Mouse (Mus musculus): ENCODE results near the gene Uba1. TPM values are rescaled to one million over a fixed set of nuclear protein-coding genes. Genes with fewer than 3 reads are reported as not detected.
"Not testable (repeated sequence)": the region's sequence is repeated elsewhere in the genome, so short reads cannot be mapped to it uniquely, and the experiment has no call there.

Uba1 gene
- polyA plus RNA-seq, 1 experiment from 2014 or later = 332 TPM

DNA sequence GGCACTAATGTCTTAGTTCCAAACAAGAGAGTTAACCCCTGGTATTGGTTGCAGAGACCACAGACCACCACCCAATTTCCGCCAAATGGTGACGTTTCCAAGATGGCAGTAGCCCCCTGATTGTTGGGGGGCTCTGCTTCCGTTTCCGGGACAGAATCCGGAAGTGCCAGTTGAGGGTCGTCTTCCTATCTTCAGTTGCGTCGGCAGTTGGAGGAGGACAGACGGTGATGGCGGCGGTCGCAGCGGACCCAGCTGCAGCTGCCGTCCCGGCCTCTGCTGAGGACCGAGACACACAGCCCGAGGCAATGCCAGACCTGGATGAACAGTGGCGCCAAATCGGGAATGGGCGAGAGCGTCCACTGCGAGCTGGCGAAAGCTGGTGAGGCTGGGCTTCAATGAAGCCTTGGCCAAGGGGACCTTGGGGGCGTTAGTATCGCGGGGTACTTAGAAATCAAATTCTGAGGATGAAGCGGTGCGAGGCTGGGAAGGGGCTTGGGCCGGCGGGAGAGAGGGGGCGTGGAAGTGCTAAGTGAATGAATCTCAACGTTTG lies 45.7 kb downstream of the Uba1 start, which contains the start of gene Usp11:
Gene Usp11 (plus strand): TSS at position 166 of the 550 bp plus-strand sequence.
- WGBS = 20% methylated on average over 32 of the region's 32 CpGs
- H3K9me3 ChIP-seq (ENCODE audit: control insufficient read depth, low read length) = no peaks in the 10 kb centered on the region
- H3K9ac ChIP-seq = peak within 1 kb of the TSS; percentile 74
- peak within 1 kb of the TSS; percentile 89 for H3K27ac ChIP-seq
- H3K4me2 ChIP-seq (replicated peaks) = peak within 1 kb of the TSS; percentile 55
- H3K4me3 ChIP-seq (replicated peaks; ENCODE audit: low read length) = peak within 1 kb of the TSS; percentile 61
- no peaks in the 10 kb centered on the region for H3K27me3 ChIP-seq (ENCODE audit: control insufficient read depth, insufficient read depth, low read length)
- peak; percentile 84 for ATAC-seq (ENCODE audit: low FRiP score)
- DNase-seq (ENCODE audit: low spot score) = peak; percentile 71
- H3K4me1 ChIP-seq (replicated peaks; ENCODE audit: control insufficient read depth, insufficient read depth, low read length) = no peaks in the 10 kb centered on the region
- peaks cover 7% of the 10 kb centered on the region for H3K36me3 ChIP-seq (replicated peaks; ENCODE audit: control insufficient read depth, insufficient read depth)

DNA sequence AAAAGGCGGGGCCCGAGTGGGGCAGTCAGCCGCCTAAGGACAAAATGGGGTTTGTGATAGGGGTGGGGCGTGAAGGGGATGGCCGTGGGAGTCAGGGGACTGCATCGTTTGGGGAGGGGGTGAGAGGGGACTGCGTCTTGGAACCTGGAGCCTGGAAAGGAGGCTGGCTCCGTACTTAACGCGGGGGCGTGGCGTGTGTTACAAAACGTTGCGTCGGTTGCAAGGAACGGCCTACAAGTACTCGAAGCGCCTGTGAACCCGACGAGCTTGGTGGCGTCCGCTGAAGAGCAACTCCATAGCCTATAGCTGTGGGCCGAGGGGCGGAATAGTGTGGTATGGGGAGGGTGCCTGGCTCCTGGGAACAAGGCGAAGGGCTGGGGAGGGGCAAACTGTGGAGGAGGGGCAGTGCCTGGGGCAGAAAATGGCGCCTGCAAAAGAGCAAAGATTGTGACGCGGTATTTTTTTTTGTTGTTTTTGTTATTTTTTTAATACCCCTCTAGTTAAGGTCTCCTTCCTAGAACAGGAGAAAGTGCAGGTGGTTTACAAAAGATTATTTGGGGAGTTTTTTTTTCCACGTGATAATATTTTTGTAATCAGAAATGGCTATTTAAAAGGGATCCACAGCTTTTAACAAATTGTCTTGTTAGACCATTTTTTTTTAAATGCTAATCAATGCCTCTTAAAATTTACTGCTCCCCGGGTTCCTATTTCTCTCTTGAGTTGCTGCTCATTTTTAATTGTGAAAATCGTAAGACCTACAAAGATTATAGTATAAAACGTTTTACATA lies 46.4 kb downstream of the Uba1 start:
- Histone ChIP-seq H3K27ac (peak overlapping the region; percentile 89), H3K4me2 (replicated peaks) (peak overlapping the region; percentile 55), H3K9ac (peak overlapping the region; percentile 74), H3K4me3 (replicated peaks; ENCODE audit: low read length) (peak overlapping the region; percentile 61), H3K27me3 (ENCODE audit: control insufficient read depth, insufficient read depth, low read length) (no peaks in the 10 kb centered on the region), H3K4me1 (replicated peaks; ENCODE audit: control insufficient read depth, insufficient read depth, low read length) (no peaks in the 10 kb centered on the region), H3K9me3 (ENCODE audit: control insufficient read depth, low read length) (no peaks in the 10 kb centered on the region), H3K36me3 (replicated peaks; ENCODE audit: control insufficient read depth, insufficient read depth) (peaks cover under 1% of the 10 kb centered on the region; the same call in 1 of the 2 replicates)
- peak; percentile 89 for ATAC-seq (ENCODE audit: low FRiP score)
- DNase-seq (ENCODE audit: low spot score) = peak; percentile 64
- WGBS = 23% methylated on average over 32 of the region's 32 CpGs

DNA sequence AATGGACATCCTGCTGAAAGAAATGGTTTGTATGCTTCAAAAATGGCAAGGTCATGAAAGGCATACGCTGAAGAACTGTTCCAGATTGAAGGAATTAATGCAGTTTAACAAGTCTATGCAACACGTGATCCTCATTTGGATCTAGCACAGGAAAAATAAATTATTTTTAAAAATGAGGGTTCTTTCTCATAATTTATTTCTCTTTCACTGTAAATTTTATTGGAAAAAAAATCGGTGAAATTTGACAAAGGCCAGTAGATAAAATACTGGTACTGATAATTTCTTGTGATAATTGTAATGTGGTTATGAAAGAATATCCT lies 46.9 kb downstream of the Uba1 start:
- Histone ChIP-seq H3K36me3 (replicated peaks; ENCODE audit: control insufficient read depth, insufficient read depth) (no peaks in the 10 kb centered on the region), H3K9me3 (ENCODE audit: control insufficient read depth, low read length) (no peaks in the 10 kb centered on the region), H3K9ac (peak overlapping the region; percentile 74), H3K4me3 (replicated peaks; ENCODE audit: low read length) (peak overlapping the region; percentile 61), H3K27me3 (ENCODE audit: control insufficient read depth, insufficient read depth, low read length) (no peaks in the 10 kb centered on the region), H3K27ac (peak overlapping the region; percentile 89; the same call in 1 of the 2 replicates), H3K4me1 (replicated peaks; ENCODE audit: control insufficient read depth, insufficient read depth, low read length) (no peaks in the 10 kb centered on the region), H3K4me2 (replicated peaks) (peak overlapping the region; percentile 55)
- DNase-seq (ENCODE audit: low spot score) (no peak), ATAC-seq (ENCODE audit: low FRiP score) (no peak)
- 30% methylated on average over 3 of the region's 3 CpGs for WGBS

DNA sequence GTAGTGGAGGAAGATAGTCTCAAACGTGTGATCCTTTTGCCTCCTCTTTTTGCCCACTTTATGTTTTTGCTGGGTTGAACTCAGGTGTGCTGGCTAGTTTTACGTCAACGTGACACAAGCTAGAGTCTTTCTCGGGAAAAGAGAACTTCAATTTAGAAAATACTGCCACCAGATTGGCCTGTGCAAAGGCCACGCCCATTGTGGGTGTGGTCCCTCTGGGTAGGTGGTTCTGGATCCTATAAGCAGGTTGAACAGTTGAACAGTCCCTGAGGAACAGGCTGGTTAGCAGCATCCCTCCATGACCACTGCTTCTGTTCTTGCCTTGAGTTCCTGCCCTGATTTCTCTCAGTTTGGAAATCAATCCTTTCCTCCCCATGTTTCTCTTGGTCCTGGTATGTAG lies 70.6 kb downstream of the Uba1 start:
- Histone ChIP-seq H3K4me1 (replicated peaks; ENCODE audit: control insufficient read depth, insufficient read depth, low read length) (no peaks in the 10 kb centered on the region), H3K27ac (no peak overlapping the region), H3K9ac (no peak overlapping the region), H3K4me3 (replicated peaks; ENCODE audit: low read length) (no peak overlapping the region), H3K4me2 (replicated peaks) (no peak overlapping the region), H3K36me3 (replicated peaks; ENCODE audit: control insufficient read depth, insufficient read depth) (no peaks in the 10 kb centered on the region), H3K9me3 (ENCODE audit: control insufficient read depth, low read length) (no peaks in the 10 kb centered on the region), H3K27me3 (ENCODE audit: control insufficient read depth, insufficient read depth, low read length) (no peaks in the 10 kb centered on the region)
- no peak for DNase-seq (ENCODE audit: low spot score)
- 76% methylated on average over 5 of the region's 5 CpGs for WGBS
- no peak for ATAC-seq (ENCODE audit: low FRiP score)

DNA sequence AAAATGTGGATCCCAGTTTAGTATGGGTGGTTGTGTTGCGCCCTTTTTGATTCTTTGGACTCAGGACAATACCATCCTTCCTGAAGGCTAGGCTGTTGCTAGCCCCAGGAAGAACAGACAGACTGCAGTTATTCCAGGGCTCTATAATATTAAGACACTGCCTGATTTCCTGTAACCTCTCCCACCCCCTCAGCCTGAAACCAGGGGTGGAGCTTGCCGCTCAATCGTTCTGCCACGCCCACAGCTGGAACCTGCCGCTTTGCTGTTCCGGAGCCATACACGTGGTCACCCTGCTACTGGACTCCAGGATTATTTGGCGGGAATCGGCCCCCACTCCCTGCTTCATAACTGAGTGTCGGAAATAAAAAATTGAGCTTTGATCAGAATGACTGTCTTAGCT lies 71.9 kb downstream of the Uba1 start:
- H3K27me3 ChIP-seq (ENCODE audit: control insufficient read depth, insufficient read depth, low read length); H3K4me2 ChIP-seq (replicated peaks); H3K9me3 ChIP-seq (ENCODE audit: control insufficient read depth, low read length); H3K4me3 ChIP-seq (replicated peaks; ENCODE audit: low read length); H3K4me1 ChIP-seq (replicated peaks; ENCODE audit: control insufficient read depth, insufficient read depth, low read length); H3K36me3 ChIP-seq (replicated peaks; ENCODE audit: control insufficient read depth, insufficient read depth); ATAC-seq (ENCODE audit: low FRiP score); H3K9ac ChIP-seq; DNase-seq (ENCODE audit: low spot score); H3K27ac ChIP-seq: not testable (repeated sequence)
- WGBS = 48% methylated on average over 10 of the region's 10 CpGs

Other genes with a start within 250 kb of the Uba1 start
- gene Jade3, start 232.6 kb upstream of the Uba1 start, polyA plus RNA-seq (2014; fragmentation: Nextera tagmentation; extraction: Ambion mirVana) = 4.8 and 5.7 TPM in 2 replicates
- 0.51 and 0.94 TPM in 2 replicates for gene Rgn, start 108.5 kb upstream of the Uba1 start, polyA plus RNA-seq (2014; fragmentation: Nextera tagmentation; extraction: Ambion mirVana)
- gene Rbm10, start 40.8 kb upstream of the Uba1 start, polyA plus RNA-seq (2014; fragmentation: Nextera tagmentation; extraction: Ambion mirVana) = 41.7 and 44.4 TPM in 2 replicates
- gene Ndufb11, start 40.7 kb upstream of the Uba1 start, polyA plus RNA-seq (2014; fragmentation: Nextera tagmentation; extraction: Ambion mirVana) = 237 and 259 TPM in 2 replicates
- 126 and 142 TPM in 2 replicates for gene Cdk16, start 29.6 kb downstream of the Uba1 start, polyA plus RNA-seq (2014; fragmentation: Nextera tagmentation; extraction: Ambion mirVana)
- gene Usp11, start 45.6 kb downstream of the Uba1 start, polyA plus RNA-seq (2014; fragmentation: Nextera tagmentation; extraction: Ambion mirVana) = 81.4 and 91.6 TPM in 2 replicates
- 340 and 353 TPM in 2 replicates for gene Araf, start 139.5 kb downstream of the Uba1 start, polyA plus RNA-seq (2014; fragmentation: Nextera tagmentation; extraction: Ambion mirVana)
- 4.3 and 5.3 TPM in 2 replicates for gene Timp1, start 211.8 kb downstream of the Uba1 start, polyA plus RNA-seq (2014; fragmentation: Nextera tagmentation; extraction: Ambion mirVana)

All from hindbrain, embryonic 14.5 days (tissue).